Mouse (Mus musculus) CD4-positive, CD25-positive, alpha-beta regulatory T cell, adult 2 months (primary cell): ENCODE measurements around the gene Gstt2.

Source experiments
- DNase-seq: peaks from one replicate; pipeline ENCODE4 v3.0.0-alpha.2; 2012; ENCODE audit warnings: low read depth, low spot score

The Gstt2 gene

DNA sequence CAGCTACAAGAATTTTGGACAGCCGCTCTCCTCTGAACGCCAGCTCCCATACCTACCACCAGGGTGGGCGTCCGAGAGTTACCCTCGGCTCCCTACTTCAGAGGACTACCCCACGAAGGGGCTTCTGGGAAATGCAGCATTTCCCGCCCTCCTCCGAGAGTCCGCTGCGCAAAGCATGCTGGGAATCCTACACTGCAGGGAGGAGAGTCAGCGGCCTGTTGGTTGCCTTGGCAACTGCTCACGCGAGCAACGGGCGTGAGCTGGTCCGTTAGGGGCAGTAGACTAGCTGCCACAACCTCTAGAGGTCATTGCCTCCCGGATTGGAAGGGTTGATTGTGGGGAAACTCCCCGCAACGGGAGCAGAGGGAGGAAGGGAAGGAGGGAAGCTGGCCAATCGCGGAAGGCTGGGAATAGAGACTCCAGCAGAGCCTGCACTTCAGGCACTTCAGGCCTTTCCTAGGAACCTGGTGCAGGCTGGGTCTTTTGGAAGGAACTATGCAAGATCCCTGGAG is at the start of gene Gstt2:
TSS of gene Gstt2 (minus strand) at position 177 of the 512 bp plus-strand sequence.
- DNase-seq, result peak; percentile 81

DNA sequence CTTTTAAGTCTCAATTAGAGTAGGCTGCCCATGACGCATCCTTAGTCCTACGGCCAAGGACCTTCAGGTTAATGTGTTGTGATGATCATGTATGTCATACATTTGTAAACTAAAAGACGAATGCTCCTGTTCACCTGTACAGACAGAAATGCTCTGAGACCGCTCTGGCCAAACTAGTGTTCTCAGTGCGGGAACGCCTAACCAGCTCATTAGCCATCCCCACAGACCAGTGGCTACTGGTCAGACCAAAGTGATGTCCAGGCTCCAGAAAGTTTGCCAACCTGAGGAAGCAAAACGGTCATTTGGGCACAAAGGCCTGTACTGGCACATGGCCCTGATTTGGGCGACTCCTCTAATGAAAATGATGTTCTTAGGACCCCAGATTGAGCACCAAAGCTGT is 47.5 kb upstream of the Gstt2 start:
- DNase-seq, result no peak

DNA sequence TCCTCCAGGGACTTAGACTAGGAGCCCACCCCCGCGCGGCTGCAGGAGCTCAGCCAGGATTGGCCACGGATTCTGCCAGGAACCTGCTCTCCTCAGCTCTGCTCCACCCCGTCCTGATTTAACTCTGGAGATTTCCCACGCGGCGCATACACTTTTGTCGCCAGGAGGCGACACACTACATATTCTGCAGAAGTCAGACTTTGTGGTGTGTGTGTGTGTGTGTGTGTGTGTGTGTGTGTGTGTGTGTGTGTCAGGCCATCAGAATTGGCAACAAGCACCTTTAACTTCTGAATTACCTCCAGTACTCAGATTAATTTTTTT is 46.0 kb upstream of the Gstt2 start:
- DNase-seq, result peak; percentile 81

DNA sequence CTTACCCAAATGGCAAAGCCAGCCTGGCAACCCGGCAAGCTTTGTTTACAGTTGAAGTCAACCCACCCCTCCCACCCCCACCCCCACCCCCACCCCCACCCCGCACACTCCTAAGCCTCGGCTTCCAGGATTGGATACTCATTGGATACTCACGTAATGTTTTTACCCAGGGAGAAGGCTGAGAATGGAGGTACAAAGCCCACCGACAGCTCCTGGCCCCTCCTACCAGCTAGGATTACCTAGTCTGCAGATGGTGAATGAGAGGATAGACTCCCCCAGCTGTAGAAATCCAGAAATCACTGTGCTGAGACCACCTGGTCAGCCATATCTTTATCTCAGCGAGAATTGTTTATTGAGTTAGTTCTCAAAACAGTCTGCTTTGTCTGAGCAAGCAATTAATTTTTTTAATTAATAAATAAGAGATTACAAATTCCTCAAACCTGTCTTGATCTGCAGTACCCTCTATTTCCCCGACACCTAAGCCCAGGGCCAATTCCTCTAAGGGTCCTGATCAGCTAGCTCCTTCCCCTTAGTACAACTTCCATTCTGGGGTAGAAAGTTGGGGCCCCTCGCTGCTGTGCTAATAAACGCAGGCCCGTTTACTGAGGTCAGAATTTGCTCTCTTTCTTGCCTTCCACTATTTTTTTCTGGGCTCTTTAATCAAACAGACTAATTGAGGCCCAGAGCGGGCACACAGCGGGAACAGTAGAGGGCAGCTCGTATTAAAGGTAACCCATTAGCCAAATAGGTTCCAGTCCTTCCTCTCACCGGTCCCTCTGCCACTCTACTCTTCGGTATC is 45.4 kb upstream of the Gstt2 start:
- DNase-seq, result no peak

DNA sequence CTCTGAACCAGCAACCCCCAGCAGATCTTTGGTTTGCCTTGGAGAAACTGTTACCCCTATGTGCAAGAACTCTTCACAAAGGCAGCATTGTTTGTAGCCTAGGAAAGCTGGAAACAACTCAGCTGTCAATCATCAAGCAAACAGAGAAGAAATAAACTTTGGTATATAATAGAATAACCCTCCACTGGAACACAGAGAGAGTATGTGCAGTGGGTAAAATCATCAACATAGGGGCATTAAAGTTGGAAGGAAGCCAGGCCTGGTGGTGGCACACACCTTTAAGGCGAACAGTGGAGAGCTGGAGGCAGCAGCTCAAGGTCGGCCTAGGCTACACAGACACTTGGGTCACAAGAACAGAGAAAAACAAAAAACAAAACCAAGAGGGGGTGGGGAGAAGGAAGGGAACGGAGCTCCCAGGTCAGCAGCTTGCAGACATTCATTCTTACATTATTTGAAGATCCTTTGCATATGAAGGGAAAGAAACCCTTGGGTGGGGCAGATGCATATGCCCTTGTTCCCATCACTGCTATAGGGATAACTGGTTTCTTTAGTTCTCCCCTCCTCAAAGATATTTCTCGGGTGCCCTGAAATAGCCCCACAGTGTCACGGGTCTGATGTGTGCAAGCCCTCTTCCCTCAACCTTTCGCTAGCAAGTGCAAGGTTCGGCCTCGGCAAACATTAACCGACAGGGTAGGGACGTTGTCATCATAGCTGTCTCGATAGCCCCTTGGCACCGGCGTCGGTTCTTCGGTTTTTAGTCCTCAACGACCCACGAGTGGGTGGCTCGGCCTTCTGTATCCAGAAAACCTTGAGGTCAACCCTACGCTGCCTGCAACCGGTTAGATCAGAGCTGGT is 44.6 kb upstream of the Gstt2 start:
- DNase-seq, result no peak

DNA sequence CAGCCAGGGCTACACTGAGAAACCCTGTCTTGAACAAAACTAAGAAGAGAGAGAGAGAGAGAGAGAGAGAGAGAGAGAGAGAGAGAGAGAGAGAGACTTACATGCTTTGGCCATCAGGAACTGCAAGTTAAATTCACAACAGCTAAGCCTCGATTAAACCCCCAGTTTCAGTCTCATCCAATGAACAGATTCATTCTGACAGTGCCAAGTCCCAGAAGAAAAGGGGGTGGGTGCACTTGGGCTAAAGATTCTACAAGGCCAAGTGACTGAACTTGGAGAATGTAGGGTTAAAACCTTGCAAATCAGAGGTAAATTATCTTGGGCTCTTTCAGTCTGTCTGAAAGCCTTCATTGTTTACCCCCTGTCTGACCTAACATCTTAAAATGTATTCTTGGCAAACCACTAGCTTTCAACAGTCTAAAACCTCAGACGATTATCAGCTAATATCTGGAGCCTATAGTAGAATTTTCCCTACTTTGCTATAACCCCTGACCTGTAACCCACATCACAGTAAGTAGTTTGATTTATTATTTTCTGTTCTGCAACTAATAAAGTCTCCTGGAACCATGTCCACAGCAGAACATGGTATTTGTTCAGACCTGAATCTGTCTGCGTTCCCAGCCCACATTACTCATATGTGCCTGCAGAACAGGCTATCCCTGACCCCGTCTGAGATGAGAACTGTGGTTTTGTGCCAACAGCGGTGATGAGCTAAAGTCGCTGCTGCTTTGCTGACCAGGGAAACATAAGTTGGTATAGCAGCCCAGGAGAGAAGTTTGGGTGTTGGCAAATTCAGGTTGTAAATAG is 43.8 kb upstream of the Gstt2 start:
- no peak for DNase-seq

DNA sequence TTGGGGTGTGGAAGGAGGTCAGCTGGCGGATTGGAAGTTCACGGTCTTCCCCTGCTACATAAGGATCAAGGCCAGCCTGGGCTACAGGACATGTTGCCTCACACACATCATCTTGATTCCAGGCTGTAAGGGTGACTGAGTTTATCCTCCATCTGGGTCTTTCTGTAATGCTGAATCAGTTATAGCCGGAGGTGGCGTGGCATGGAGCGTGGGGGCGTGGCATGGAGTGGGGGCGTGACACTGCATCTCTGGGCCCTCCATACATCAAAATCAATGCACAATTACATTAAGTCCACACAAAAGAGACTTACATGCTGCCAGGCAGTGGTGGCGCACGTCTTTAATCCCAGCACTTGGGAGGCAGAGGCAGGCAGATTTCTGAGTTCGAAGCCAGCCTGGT is 43.1 kb upstream of the Gstt2 start:
- no peak for DNase-seq

DNA sequence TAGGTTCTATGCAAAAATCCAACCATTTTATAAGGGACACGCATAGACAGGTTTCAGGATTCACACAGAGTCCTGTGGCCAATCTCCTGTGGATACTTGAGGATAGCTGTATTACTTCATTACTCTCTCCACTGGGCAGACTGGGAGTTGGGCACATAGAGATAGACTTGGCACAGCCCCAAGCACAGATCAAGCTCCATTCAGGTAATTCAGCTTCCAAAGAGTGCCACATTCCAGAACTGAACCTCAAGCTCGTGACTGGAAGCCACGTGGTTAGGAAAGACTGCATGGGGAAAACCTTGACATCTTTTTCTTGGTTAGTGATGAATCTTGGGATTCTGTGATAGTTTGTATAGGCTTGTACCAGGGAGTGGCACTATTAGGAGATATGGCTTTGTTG is 41.6 kb upstream of the Gstt2 start:
- DNase-seq, result no peak

DNA sequence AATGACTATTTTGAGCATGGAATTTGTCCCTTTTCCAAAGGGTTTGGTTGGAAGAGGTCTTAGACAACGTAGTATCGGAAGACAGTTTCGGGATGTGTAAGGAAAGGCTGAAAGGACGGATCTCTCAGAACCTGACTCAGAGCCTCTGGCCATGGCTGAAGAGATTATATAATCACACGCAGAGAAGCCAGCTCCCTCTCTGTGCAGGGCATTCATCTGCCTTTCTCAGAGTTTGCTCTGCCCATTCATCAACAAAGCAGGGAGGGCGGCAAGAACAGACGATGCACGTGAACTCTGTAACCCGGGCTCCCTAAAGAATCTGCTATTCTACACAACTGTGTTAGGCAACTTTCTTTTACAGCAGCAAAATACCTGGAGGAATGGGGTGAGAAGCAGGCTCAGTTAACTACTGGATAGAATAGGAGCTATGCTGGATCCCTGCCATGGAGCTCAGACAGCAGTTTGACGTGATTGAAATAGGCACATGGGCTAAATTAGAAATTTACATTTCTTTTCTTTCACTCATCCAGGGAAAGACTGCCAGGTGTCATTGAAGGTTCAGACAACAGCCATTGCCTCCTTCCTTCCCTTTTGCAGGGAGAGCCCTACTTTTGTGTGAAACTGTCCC is 36.4 kb upstream of the Gstt2 start:
- no peak for DNase-seq

DNA sequence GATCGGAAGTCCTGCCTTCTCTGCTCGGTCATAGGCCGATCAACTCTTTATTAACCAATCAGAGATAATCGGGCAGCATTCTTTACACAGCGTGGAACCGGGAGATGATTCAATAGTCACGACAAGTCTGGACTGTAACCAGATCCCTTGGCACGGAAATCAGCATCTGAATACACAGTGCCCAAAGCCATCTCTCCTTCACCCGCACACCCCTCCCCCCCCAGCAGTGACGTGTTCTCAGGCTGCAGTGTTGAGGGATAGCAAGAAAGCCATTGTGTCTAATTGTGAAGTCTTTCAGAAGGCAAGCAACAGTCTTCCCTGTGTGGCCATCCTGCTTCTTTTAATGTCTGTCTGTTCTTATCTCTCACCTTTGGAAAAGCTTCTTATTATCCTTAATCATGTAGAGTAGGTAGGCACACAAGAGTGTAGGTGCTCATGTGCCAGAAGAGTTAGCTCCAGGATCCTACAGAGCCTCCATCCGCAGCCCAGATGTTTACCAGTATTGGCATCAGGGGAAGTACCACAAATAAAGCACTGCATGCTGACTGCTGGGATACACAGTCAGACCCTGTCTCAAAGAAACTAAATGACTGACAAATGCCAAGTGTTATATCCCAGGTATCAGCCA is 35.8 kb upstream of the Gstt2 start:
- peak; percentile 40 for DNase-seq

DNA sequence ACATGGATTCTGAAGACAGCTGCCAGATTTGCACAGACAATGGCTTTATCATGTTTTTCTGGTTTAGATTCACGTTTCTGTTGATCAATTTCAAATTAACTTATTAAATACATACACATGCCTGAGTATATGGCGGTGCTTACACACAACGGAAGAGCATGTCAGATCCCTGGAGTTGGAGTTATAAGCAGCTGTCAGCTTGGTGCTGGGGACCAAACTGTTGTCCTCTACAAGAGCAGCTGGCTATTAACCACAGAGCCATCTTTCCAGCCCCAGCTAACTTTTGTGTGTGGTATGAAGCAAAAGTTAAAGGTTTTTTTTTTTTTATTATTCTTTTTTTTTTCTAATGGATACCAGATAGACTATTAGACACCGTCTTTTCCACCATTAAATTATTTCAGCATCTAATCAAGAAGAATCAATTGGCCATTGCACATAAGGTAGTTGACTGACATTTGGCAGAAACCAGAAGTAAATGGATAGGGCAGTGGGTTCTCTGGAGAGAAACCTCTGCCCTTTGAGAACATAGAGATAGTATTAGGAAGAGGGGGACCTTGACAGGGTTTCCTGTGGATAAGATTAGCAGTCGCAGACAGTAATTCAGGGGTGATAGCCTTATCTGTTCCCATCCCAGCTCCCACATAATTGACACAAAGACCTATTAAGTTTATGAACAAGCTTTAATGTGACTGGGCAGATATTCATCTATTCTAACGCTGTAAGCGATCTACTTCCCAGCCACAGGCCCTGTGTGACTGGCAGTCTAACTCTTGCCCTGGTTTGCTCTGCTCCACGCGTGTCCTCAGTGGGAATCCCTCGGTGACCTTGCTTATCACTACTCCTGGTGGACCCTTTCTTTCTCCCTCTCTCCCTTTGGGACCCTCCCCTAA is 35.0 kb upstream of the Gstt2 start:
- no peak for DNase-seq

DNA sequence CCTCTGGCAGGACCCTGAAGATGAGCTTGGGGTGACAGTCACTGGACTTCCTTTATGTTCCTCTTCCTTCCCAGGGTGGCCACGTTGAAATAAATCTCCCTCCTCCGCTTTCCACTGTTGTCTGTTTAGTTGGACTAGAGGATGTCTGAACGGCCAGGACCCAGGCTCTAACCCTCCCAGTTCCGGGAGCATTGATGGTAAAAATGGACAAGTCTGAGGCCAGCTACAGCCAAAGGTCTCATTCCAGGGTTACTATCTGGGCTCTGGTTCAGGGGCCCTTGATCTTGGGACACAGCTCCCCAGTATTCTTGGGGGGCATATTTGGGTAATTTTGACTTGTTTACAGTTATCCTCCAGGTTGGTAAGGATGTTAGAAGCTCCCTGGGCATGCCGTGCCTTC is 24.4 kb upstream of the Gstt2 start:
- DNase-seq, result no peak

DNA sequence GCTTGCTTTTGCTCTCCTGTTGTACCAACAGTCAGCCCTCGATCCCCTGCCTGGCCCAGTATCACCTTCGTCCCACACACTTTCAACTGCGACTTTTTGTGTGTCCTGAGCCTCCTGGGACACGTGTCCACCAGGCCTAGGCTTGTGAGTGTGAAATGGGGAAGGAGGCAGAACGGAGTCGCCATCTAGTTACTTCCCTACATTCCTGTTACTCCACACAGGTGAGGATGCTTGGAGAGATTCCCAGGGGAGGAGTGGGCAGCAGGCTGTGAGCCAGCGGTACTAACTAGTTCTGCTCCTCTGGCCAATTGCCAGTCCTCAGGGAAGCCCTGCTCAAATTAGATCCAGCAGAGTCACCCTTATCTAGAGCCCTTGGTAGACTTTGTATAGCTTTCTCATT is 23.5 kb upstream of the Gstt2 start:
- no peak for DNase-seq

DNA sequence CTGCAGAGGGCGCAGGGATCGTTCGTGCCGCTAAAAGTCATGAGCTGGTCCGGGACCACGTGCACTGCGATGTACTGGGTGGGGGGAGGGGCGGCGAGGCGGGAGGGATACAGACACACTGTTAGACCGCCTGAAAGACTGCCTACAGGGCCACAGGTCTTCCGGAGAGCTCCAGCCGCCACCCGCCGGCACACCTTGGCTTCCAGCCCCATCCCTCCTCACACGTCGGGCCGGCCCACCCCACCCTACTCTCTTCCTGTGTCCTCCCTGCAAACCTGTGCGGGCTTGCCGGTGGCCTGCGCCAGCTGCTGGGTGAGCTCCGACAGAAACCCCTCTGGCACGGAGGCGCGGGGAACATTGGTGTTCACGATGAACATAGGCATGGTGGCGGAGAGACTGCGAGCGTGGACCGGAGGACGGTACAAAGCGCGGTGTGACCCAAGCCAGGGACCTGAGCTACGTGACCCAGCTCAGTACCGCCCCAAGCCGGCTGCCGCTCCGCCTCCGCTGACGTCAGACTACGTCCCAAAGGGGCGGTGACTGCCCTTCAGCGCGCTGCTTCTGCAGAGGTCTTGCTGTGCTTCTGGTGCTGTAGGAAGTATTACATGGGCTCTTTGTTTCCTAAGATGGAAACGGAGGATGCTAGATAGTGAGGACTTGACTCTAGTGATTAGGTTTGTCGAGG is 22.7 kb upstream of the Gstt2 start, which contains the start of gene Mif:
TSS of gene Mif (minus strand) at position 455 of the 685 bp plus-strand sequence.
- peak; percentile 96 for DNase-seq

DNA sequence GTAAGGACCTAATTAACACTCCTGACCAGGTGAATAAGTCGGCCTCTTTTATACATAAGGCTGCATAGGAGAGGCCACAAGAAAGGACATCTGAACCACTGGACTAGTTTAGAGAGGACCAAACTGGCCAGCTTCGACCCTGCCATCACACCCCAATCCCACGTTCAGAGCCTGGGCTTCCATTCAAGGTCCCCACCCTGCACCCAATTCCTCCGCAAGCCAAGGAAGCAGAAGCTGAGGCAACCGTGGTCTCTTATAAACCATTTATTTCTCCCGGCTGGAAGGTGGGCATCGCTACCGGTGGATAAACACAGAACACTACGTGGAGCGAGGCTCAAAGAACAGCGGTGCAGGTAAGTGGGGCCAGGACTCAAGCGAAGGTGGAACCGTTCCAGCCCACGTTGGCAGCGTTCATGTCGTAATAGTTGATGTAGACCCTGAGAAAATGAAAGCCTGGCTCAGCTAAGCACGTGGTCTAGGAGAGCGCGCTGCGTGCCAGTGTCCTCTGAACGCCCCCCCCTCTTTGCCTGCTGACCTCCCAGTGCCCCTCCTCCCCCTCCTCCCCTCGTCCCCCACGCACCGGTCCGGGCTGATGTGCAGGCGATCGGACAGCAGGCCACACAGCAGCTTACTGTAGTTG is 22.0 kb upstream of the Gstt2 start:
- peak; percentile 57 for DNase-seq

DNA sequence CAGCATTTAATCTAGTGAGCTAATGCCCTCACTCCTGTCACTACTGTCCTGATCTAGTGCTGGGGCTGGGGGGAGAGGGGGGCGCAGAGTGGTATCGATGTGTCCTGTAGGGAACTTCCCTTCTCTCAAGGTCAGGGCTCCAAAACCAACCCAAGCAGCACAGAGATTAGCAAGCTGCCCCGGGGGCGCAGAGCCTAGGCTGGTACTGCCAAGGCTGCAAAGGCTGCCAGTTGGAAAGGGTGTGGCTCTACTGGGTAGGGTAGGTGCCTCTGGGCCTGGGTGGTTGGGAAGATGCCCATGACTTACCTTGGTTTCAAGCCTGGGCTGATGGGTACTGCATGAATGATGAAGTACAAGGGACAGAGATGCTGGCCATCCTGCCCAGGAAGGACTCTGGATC is 20.4 kb upstream of the Gstt2 start:
- no peak for DNase-seq

DNA sequence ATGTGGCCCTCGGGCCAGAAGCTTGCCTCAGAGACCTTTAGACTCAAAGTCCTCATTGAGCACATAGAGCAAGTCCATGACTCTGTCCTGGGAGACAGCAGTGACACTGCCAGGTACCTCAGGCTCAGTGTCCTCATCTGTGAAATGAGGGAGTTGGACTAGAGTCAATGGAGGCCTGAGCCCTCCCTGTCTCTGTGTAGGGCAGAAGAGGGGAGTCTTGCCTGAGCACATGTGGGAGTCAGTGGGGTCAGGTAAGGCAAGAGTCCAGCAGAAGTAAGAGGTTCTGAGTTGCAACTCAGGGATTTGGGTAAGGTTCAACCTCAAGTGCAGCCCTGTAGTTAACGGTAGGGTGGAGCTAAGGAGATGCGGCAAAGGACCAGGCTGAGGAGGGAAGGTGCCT is 19.8 kb upstream of the Gstt2 start:
- no peak for DNase-seq

DNA sequence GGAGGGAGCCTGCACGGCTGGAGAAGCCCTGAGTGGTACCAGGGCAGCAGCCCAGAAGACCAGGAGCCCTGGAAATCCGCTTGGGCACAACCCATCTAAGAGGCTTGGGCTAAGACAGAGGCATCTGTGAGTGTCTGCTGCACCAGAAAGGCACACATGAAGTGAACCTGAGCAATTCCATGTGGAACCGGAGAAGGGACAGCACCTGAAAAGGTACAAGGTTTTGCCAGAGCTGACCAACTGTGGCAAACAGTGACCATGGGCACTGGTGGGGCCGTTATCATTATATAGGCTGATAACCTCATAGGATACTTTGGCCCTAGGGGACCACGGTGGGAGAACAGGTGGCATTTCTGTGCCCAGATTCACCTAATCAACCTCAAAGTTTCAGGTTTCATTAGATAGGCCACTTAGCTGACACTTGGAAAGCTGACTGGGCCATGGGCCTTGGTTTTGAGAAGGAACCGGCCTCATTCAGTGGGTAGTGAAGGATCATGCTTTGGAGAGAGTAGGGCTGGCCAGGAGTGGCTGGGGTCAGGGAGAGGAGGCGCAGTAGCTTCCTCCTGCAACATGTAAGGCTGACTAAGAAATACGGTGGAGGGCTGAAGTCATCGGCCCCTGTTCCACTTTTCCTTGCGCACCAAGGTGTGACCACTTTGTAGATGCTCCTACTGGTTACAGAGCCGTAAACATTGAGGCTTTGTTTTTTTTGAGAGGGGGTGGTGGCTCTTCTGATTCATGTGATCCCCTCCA is 19.1 kb upstream of the Gstt2 start:
- DNase-seq, result no peak
